Mouse (Mus musculus) effector memory CD4-positive, alpha-beta T cell, adult 5 months (primary cell): ENCODE results near the gene Fam117b. TPM values are rescaled to one million over a fixed set of nuclear protein-coding genes. Genes with fewer than 3 reads are reported as not detected.

ENCODE experiments used
- polyA plus RNA-seq: library from polyadenylated mRNA; unstranded; fragments of 100-300 nt; shearing (Covaris generic); gene quantifications from one replicate; pipeline ENCODE4 v1.2.1, GENCODE M21; 2017

Gene Fam117b
- 91.1 TPM for polyA plus RNA-seq

GRCm38 (mm10) chr1:59912413-59913157 is at the start of gene Fam117b:
Gene Fam117b (plus strand): TSS chr1:59913006.

Other genes with a start within 250 kb of the Fam117b start
- gene Sumo1, start 242.2 kb upstream of the Fam117b start, polyA plus RNA-seq, result 355 TPM
- 242 TPM for gene Nop58, start 228.0 kb upstream of the Fam117b start, polyA plus RNA-seq
- 0.27 TPM for gene Bmpr2, start 149.6 kb upstream of the Fam117b start, polyA plus RNA-seq
- 2.7 TPM for gene Ica1l, start 130.2 kb downstream of the Fam117b start, polyA plus RNA-seq
- 7.0 TPM for gene Carf, start 185.2 kb downstream of the Fam117b start, polyA plus RNA-seq
- gene Wdr12, start 185.6 kb downstream of the Fam117b start, polyA plus RNA-seq, result 26.4 TPM